Mouse (Mus musculus): ENCODE results near the gene Rab11a.

GRCm38 (mm10) chr9:64770411-64770849, 32.9 kb upstream of the Rab11a start:
- no peak for TF ChIP-seq CTCF (IDR thresholded peaks at IDR 0.05; ENCODE audit: low read depth)
- no peak for TF ChIP-seq EP300 (optimal IDR thresholded peaks at IDR 0.05)
